8 mouse cellular contexts compared by ENCODE assay signal in the genomic region with DNA sequence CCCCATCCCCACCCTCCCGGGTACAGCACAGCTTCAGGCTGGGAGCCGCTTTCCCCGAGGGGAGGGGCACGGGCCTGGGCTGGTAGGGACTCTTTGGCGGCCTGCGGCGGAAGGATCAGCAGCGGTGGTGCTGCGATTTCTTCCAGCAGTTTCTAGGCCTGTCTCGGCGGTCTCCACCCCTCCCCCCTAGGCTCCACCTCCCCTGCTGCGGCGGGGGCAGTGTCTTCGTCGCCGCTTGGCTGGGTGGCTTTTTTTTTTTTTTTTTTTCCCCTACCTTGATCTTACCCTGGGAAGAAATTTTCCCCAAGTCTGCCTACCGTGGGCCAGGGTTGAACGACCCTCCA. TPM values are rescaled to one million over a fixed set of nuclear protein-coding genes. Genes with fewer than 3 reads are reported as not detected.
DNase-seq lines count a peak whose midpoint lies in the region; ATAC-seq and TF ChIP-seq lines count a peak whose summit lies in the region.

No protein-coding gene starts in this region.

- no peak for TF ChIP-seq CTCF in lung, postnatal 0 days (IDR thresholded peaks at IDR 0.05)

- WGBS in hindbrain, embryonic 10.5 days: under 1% methylated on average over 18 of the region's 18 CpGs
- 0% methylated on average over 15 of the region's 18 CpGs for WGBS in lung, postnatal 0 days

- no peaks in the 10 kb centered on the region for H3K9me3 ChIP-seq in hindbrain, embryonic 10.5 days
- H3K9me3 ChIP-seq in lung, postnatal 0 days (ENCODE audit: low read length): no peaks in the 10 kb centered on the region

- no peak; the same call in 1 of the 2 replicates for TF ChIP-seq EP300 in lung, postnatal 0 days (IDR thresholded peaks at IDR 0.05)

- peak overlapping the region; percentile 86 for H3K4me2 ChIP-seq in lung, postnatal 0 days (replicated peaks; ENCODE audit: low read depth, low read length)

- DNase-seq in Muller cell, postnatal 12 days (ENCODE audit: inconsistent ontology term): peak; percentile 98
- DNase-seq in cerebellum, adult 9-10 months: peak; percentile 97
- peak; percentile 96 for DNase-seq in hindbrain, embryonic 10.5 days (ENCODE audit: low spot score)
- DNase-seq in layer of hippocampus, postnatal 10 days (ENCODE audit: low spot score in 2 of 2): peak; percentile 97 to 98
- DNase-seq in lung, postnatal 0 days (ENCODE audit: low spot score): peak; percentile 96
- DNase-seq in ovary, postnatal 14 days (ENCODE audit: low spot score): peak; percentile 96
- DNase-seq in thymus, postnatal 10 days (ENCODE audit: low spot score in 2 of 2): peak; percentile 98

- ATAC-seq in frontal cortex, adult (ENCODE audit: low TSS enrichment): peak; percentile 41
- peak; percentile 72 for ATAC-seq in lung, postnatal 0 days

- H3K27me3 ChIP-seq in hindbrain, embryonic 10.5 days (ENCODE audit: insufficient read depth, poor library complexity, severe bottlenecking): no peaks in the 10 kb centered on the region
- H3K27me3 ChIP-seq in lung, postnatal 0 days (replicated peaks; ENCODE audit: insufficient read depth, low read length): no peaks in the 10 kb centered on the region

- peak overlapping the region; percentile 99 for H3K4me3 ChIP-seq in hindbrain, embryonic 10.5 days
- peak overlapping the region; percentile 96 for H3K4me3 ChIP-seq in lung, postnatal 0 days (ENCODE audit: low read depth, low read length)

- H3K9ac ChIP-seq in lung, postnatal 0 days (replicated peaks; ENCODE audit: low read depth): peak overlapping the region; percentile 64

- peak overlapping the region; percentile 100 for H3K27ac ChIP-seq in hindbrain, embryonic 10.5 days
- H3K27ac ChIP-seq in lung, postnatal 0 days (ENCODE audit: low read length): peak overlapping the region; percentile 97

- peaks cover 34% of the 10 kb centered on the region for H3K36me3 ChIP-seq in hindbrain, embryonic 10.5 days
- peaks cover 27% of the 10 kb centered on the region for H3K36me3 ChIP-seq in lung, postnatal 0 days (ENCODE audit: insufficient read depth, low read length)

- peaks cover 52% of the 10 kb centered on the region for H3K4me1 ChIP-seq in hindbrain, embryonic 10.5 days (replicated peaks)
- H3K4me1 ChIP-seq in lung, postnatal 0 days (ENCODE audit: insufficient read depth, low read depth, low read length): peaks cover 2% of the 10 kb centered on the region; the same call in 1 of the 2 replicates

RNA-seq across cellular contexts. Expression of gene Hsp90ab1, which starts 0.7 kb away (rescaled TPM):
- 1,585 and 2,006 TPM in 2 replicates for polyA plus RNA-seq in hindbrain, embryonic 10.5 days (2016; fragmentation: Nextera tagmentation; extraction: Ambion mirVana)
- 1,000 to 10,000 TPM; 1,612 to 1,800 TPM for total RNA-seq in layer of hippocampus, postnatal 10 days (2021)
- 607 and 696 TPM in 2 replicates for polyA plus RNA-seq in lung, postnatal 0 days (2015; fragmentation: Nextera tagmentation; extraction: Ambion mirVana)

RNA-seq across cellular contexts. Expression of gene Slc35b2, which starts 10.1 kb away (rescaled TPM):
- 121 TPM in 2 replicates for polyA plus RNA-seq in hindbrain, embryonic 10.5 days (2016; fragmentation: Nextera tagmentation; extraction: Ambion mirVana)
- total RNA-seq in layer of hippocampus, postnatal 10 days (2021): 10 to 100 TPM; 47.4 TPM
- 84.8 and 85.1 TPM in 2 replicates for polyA plus RNA-seq in lung, postnatal 0 days (2015; fragmentation: Nextera tagmentation; extraction: Ambion mirVana)

RNA-seq across cellular contexts. Expression of gene Nfkbie, which starts 18.2 kb away (rescaled TPM):
- polyA plus RNA-seq in hindbrain, embryonic 10.5 days (2016; fragmentation: Nextera tagmentation; extraction: Ambion mirVana): 8.3 and 9.7 TPM in 2 replicates
- 1 to 10 TPM; 3.5 to 3.9 TPM for total RNA-seq in layer of hippocampus, postnatal 10 days (2021)
- polyA plus RNA-seq in lung, postnatal 0 days (2015; fragmentation: Nextera tagmentation; extraction: Ambion mirVana): 2.4 and 5.0 TPM in 2 replicates

RNA-seq across cellular contexts. Expression of gene Tmem151b, which starts 24.3 kb away (rescaled TPM):
- polyA plus RNA-seq in hindbrain, embryonic 10.5 days (2016; fragmentation: Nextera tagmentation; extraction: Ambion mirVana): 7.2 and 10.6 TPM in 2 replicates
- 10 to 100 TPM; 93.2 to 93.7 TPM for total RNA-seq in layer of hippocampus, postnatal 10 days (2021)
- polyA plus RNA-seq in lung, postnatal 0 days (2015; fragmentation: Nextera tagmentation; extraction: Ambion mirVana): 0.07 and 0.12 TPM in 2 replicates

RNA-seq across cellular contexts. Expression of gene Slc29a1, which starts 25.7 kb away (rescaled TPM):
- 60.4 and 72.0 TPM in 2 replicates for polyA plus RNA-seq in hindbrain, embryonic 10.5 days (2016; fragmentation: Nextera tagmentation; extraction: Ambion mirVana)
- 10 to 100 TPM; 27.1 to 37.0 TPM for total RNA-seq in layer of hippocampus, postnatal 10 days (2021)
- polyA plus RNA-seq in lung, postnatal 0 days (2015; fragmentation: Nextera tagmentation; extraction: Ambion mirVana): 99.8 and 120 TPM in 2 replicates

Comparison
In these comparisons a context has a peak if more than half of its experiments do, and no peak if none do; other contexts are left out.
1. Peak in every context shown above with its lines: DNase-seq, ATAC-seq, H3K4me3 ChIP-seq and H3K27ac ChIP-seq.